Mouse (Mus musculus) ES-E14 (cell line): ENCODE results near the gene Cd52.

Experiments used
- CHD2 ChIP-seq: IDR thresholded peaks from 2 replicates; pipeline ENCODE4 v1.6.1; 2014; ENCODE audit warnings: mild to moderate bottlenecking, low read depth, low read length, inconsistent platforms
- HCFC1 ChIP-seq: IDR thresholded peaks from 2 replicates; pipeline ENCODE4 v1.6.1; 2012; ENCODE audit warnings: low read length, inconsistent platforms, borderline replicate concordance; ENCODE audit not compliant: insufficient read depth
- MAFK ChIP-seq: IDR thresholded peaks from 2 replicates; pipeline ENCODE4 v1.6.1; 2014; ENCODE audit warnings: mild to moderate bottlenecking, low read depth, low read length, inconsistent platforms; ENCODE audit not compliant: insufficient read depth
- ZC3H11A ChIP-seq: IDR thresholded peaks from 2 replicates; pipeline ENCODE4 v1.6.1; 2012; ENCODE audit warnings: low read depth, mild to moderate bottlenecking, inconsistent platforms, low read length, borderline replicate concordance
- ZNF384 ChIP-seq: IDR thresholded peaks from 2 replicates; pipeline ENCODE4 v1.6.1; 2012; ENCODE audit warnings: low read depth, low read length, inconsistent platforms

DNA sequence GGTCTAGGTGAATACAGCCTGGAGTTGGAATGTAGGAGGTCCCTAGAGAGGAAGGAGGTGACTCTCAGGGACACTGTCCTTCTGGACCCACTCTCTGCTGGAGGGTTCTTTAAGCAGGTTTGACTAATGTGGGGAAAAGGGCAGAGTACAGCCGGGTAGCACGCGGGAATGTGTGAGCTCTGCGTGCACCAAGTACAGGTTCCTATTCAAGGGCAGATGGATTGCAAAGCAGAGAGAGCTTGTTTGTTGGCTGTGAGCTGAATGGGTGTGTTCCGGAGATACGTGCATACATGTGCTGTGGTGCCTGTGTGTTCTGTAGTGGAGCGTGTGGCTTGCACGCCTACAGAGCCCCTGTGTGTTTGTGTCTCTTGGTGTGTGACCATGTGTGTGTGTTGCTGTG is 27.5 kb downstream of the Cd52 start:
- TF ChIP-seq ZC3H11A (no peak), MAFK (no peak), CHD2 (no peak), HCFC1 (no peak), ZNF384 (no peak)
